Mouse (Mus musculus): Measurements from ENCODE around the gene Smarcd1. TPM values are rescaled to one million over a fixed set of nuclear protein-coding genes. Genes with fewer than 3 reads are reported as not detected.

The Smarcd1 gene
- polyA plus RNA-seq (2012; rRNA removed) (6.7 and 6.9 TPM in 2 replicates), polyA plus RNA-seq (2014; fragmentation: Nextera tagmentation; extraction: Ambion mirVana) (4.4 and 4.8 TPM in 2 replicates)

DNA sequence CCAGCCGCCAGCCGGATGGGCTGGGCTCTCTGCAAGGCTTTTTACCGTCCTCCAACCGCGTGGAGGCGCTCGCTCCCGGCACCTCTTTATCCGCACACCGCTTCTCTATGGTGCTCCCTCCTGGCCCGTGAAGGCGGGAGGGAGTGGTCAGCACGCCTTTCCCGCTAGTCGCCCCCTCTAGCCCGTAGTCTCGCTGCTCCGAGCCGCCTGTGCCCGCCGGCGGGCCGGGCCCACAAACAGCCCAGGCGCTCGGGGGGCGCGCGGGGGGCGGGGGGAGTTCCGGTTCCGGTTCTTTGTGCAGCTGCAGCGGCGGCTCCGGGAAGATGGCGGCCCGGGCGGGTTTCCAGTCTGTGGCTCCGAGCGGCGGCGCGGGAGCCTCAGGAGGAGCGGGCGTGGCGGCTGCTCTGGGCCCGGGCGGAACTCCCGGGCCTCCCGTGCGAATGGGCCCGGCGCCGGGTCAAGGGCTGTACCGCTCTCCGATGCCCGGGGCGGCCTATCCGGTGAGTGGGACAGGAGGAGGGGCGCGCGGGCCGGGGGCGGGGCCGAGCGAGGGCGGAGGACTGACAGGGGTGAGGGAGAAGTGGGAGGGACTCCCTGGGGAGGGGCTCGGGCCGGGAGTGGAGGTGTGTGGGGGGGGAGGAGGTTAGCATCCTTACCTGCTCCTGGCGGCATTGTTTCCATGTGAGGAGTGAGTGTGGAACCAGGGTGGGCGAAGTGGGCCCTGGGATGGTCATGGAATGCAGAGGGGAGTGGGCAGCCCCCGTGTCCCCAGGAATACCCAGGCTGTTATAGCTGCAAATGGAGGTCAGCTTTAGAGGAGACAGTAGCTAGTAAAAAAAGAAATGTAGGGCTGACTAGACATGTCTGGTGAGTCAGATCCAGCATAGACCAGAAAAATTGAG is at the start of gene Smarcd1:
TSS of gene Smarcd1 (plus strand) at position 131 of the 902 bp plus-strand sequence.
- Histone ChIP-seq H3K27me3 (ENCODE audit: control insufficient read depth, insufficient read depth, low read length) (no peaks in the 10 kb centered on the region), H3K9ac (replicated peaks) (peak within 1 kb of the TSS; percentile 94), H3K36me3 (replicated peaks; ENCODE audit: control insufficient read depth, insufficient read depth, low read depth) (peaks cover 3% of the 10 kb centered on the region; the same call in 1 of the 2 replicates), H3K9me3 (ENCODE audit: control insufficient read depth, low read length) (no peaks in the 10 kb centered on the region), H3K4me3 (ENCODE audit: insufficient read depth in 1 of 2, low read depth in 2 of 2, low read length in 2 of 2) (peak within 1 kb of the TSS; percentile 65 to 89), H3K27ac (peak within 1 kb of the TSS; percentile 56), H3K4me1 (replicated peaks; ENCODE audit: control insufficient read depth in 2 of 2, insufficient read depth in 2 of 2, low read length in 1 of 2) (peaks cover 3 to 4% of the 10 kb centered on the region in 2 experiments; a peak in 2 of 4 replicates), H3K4me2 (ENCODE audit: low read depth) (peak within 1 kb of the TSS; percentile 67)
- WGBS (ENCODE audit: insufficient replicate concordance) = 1% methylated on average over 62 of the region's 71 CpGs
- peak; percentile 79 to 82 (median 80) for DNase-seq (ENCODE audit: low read depth in 3 of 3, low spot score in 3 of 3)
- peak; percentile 92 for ATAC-seq (ENCODE audit: insufficient read depth)
- TF ChIP-seq CTCF (IDR thresholded peaks at IDR 0.05; ENCODE audit: low read depth) (peak; percentile 94), EP300 (IDR thresholded peaks at IDR 0.05; ENCODE audit: low read depth) (0 out of 2 replicates have a peak, but pooled peaks have one; percentile 18)

DNA sequence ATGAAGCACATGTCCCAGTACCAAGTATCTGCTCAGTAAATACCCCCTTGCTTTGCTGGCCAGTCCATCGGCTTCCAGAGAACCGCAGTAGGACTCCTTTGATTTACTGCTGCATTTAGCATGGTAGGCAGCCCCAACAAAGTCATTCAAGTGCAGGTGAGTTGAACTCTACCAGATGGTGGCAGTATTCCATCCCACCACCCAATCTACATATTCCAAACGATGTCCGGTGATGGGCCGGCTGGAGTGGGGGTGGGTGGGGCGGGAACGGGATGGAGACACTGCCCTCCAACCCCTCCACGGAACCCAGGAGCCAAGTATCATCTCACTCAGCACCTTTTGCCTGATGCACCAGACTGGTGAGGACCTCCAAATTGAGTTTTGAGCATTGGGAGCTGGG is 48.6 kb upstream of the Smarcd1 start:
- TF ChIP-seq CTCF (IDR thresholded peaks at IDR 0.05; ENCODE audit: low read depth) (peak; percentile 34; the same call in 1 of the 2 replicates), EP300 (IDR thresholded peaks at IDR 0.05; ENCODE audit: low read depth) (no peak)
- no peaks in the 10 kb centered on the region for H3K9me3 ChIP-seq (ENCODE audit: control insufficient read depth, low read length)
- peak overlapping the region; percentile 33; the same call in 1 of the 2 replicates for H3K4me2 ChIP-seq (ENCODE audit: low read depth)
- WGBS (ENCODE audit: insufficient replicate concordance) = 12% methylated on average over 8 of the region's 8 CpGs
- H3K36me3 ChIP-seq (replicated peaks; ENCODE audit: control insufficient read depth, insufficient read depth, low read depth) = peaks cover 3% of the 10 kb centered on the region; the same call in 1 of the 2 replicates
- ATAC-seq (ENCODE audit: insufficient read depth) (no peak), DNase-seq (ENCODE audit: low read depth in 3 of 3, low spot score in 3 of 3) (no peak)
- H3K27ac ChIP-seq = no peak overlapping the region
- H3K4me3 ChIP-seq (ENCODE audit: insufficient read depth in 1 of 2, low read depth in 2 of 2, low read length in 2 of 2) = no peak overlapping the region
- peaks cover 29 to 32% of the 10 kb centered on the region in 2 experiments for H3K4me1 ChIP-seq (replicated peaks; ENCODE audit: control insufficient read depth in 2 of 2, insufficient read depth in 2 of 2, low read length in 1 of 2)
- no peak overlapping the region for H3K9ac ChIP-seq (replicated peaks)
- H3K27me3 ChIP-seq (ENCODE audit: control insufficient read depth, insufficient read depth, low read length) = peaks cover 46% of the 10 kb centered on the region

DNA sequence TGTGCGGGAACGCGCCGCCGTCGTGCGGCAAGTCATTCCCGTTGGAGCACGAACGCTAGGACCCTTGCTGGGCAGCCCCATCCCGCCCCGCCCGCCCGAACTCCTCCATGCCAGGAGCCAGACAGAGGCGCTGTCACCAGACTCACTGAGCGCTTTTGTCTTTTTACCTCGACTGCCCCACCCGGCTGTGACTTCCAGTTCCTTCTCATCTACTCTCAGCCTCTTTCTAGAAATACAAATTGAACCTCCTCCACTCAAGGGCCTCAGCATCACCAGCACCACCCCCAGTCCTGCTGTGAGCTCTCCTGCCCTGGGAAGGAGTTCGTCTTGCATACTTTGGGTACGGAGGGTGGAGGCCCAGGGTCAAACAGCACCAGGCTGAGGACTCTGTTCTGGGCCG is 48.1 kb upstream of the Smarcd1 start:
- Histone ChIP-seq H3K9me3 (ENCODE audit: control insufficient read depth, low read length) (no peaks in the 10 kb centered on the region), H3K4me3 (ENCODE audit: insufficient read depth in 1 of 2, low read depth in 2 of 2, low read length in 2 of 2) (no peak overlapping the region), H3K27me3 (ENCODE audit: control insufficient read depth, insufficient read depth, low read length) (peaks cover 46% of the 10 kb centered on the region)

DNA sequence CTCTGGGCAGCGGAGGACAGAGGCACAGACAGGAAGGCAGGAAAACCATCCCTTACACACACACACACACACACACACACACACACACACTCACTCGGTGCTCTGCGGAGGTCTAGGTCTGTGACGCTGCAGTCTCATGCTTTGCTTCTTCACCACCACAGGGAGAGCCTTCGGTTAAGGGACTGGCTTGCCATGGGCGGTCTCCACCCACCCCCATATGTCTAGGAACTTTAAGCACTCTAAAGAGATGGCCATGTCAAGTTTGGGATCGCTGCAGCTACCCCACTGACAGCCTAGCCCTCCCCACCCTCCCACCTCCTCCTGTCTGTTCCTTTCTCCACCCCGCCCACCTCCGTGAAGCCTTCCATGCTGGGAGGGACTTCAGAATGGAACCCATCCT is 46.0 kb upstream of the Smarcd1 start:
- 34% methylated on average over 9 of the region's 9 CpGs for WGBS (ENCODE audit: insufficient replicate concordance)
- Histone ChIP-seq H3K36me3 (replicated peaks; ENCODE audit: control insufficient read depth, insufficient read depth, low read depth) (no peaks in the 10 kb centered on the region), H3K4me3 (ENCODE audit: insufficient read depth in 1 of 2, low read depth in 2 of 2, low read length in 2 of 2) (no peak overlapping the region), H3K27ac (no peak overlapping the region), H3K9me3 (ENCODE audit: control insufficient read depth, low read length) (no peaks in the 10 kb centered on the region), H3K9ac (replicated peaks) (no peak overlapping the region), H3K4me1 (replicated peaks; ENCODE audit: control insufficient read depth in 2 of 2, insufficient read depth in 2 of 2, low read length in 1 of 2) (peaks cover 13 to 14% of the 10 kb centered on the region in 2 experiments), H3K27me3 (ENCODE audit: control insufficient read depth, insufficient read depth, low read length) (peaks cover 46% of the 10 kb centered on the region), H3K4me2 (ENCODE audit: low read depth) (no peak overlapping the region)
- no peak for TF ChIP-seq CTCF (IDR thresholded peaks at IDR 0.05; ENCODE audit: low read depth)
- TF ChIP-seq EP300 (IDR thresholded peaks at IDR 0.05; ENCODE audit: low read depth) = no peak
- DNase-seq (ENCODE audit: low read depth in 3 of 3, low spot score in 3 of 3) (no peak), ATAC-seq (ENCODE audit: insufficient read depth) (no peak)

More for the DNA sequence above, 48.1 kb upstream of the Smarcd1 start:
- TF ChIP-seq CTCF (IDR thresholded peaks at IDR 0.05; ENCODE audit: low read depth) (no peak), EP300 (IDR thresholded peaks at IDR 0.05; ENCODE audit: low read depth) (no peak)
- Histone ChIP-seq H3K4me1 (replicated peaks; ENCODE audit: control insufficient read depth in 2 of 2, insufficient read depth in 2 of 2, low read length in 1 of 2) (peaks cover 28 to 30% of the 10 kb centered on the region in 2 experiments), H3K36me3 (replicated peaks; ENCODE audit: control insufficient read depth, insufficient read depth, low read depth) (peaks cover 3% of the 10 kb centered on the region; the same call in 1 of the 2 replicates), H3K27ac (no peak overlapping the region), H3K9ac (replicated peaks) (no peak overlapping the region), H3K4me2 (ENCODE audit: low read depth) (peak overlapping the region; percentile 33; the same call in 1 of the 2 replicates)
- 9% methylated on average over 21 of the region's 21 CpGs for WGBS (ENCODE audit: insufficient replicate concordance)
- no peak for DNase-seq (ENCODE audit: low read depth in 3 of 3, low spot score in 3 of 3)
- ATAC-seq (ENCODE audit: insufficient read depth) = no peak

DNA sequence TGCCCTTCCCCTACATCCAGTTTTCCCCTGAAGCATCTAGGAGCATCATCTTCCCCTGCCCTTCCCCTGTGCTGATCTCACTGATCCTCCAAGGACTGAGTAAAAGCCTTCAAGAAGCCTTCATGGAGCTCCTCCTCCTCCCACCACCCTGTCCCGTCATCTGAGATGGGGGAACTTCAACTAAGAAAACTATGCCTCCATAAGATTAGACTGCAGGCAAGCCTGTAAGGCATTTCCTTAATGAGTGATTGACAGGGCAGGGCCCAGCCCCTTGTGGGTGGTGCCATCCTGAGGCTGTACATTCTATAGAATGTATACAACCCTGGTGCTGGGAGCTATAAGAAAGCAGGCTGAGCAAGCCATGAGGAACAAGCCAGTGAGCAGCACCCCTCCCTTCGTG is 43.5 kb upstream of the Smarcd1 start:
- no peak overlapping the region for H3K4me2 ChIP-seq (ENCODE audit: low read depth)
- no peak for TF ChIP-seq EP300 (IDR thresholded peaks at IDR 0.05; ENCODE audit: low read depth)
- H3K27me3 ChIP-seq (ENCODE audit: control insufficient read depth, insufficient read depth, low read length) = peaks cover 52% of the 10 kb centered on the region
- no peaks in the 10 kb centered on the region for H3K9me3 ChIP-seq (ENCODE audit: control insufficient read depth, low read length)
- no peak overlapping the region for H3K9ac ChIP-seq (replicated peaks)
- no peak overlapping the region for H3K27ac ChIP-seq
- ATAC-seq (ENCODE audit: insufficient read depth) = no peak
- H3K4me3 ChIP-seq (ENCODE audit: insufficient read depth in 1 of 2, low read depth in 2 of 2, low read length in 2 of 2) = no peak overlapping the region
- H3K36me3 ChIP-seq (replicated peaks; ENCODE audit: control insufficient read depth, insufficient read depth, low read depth) = no peaks in the 10 kb centered on the region
- WGBS (ENCODE audit: insufficient replicate concordance) = 27% methylated on average over 2 of the region's 2 CpGs
- DNase-seq (ENCODE audit: low read depth in 3 of 3, low spot score in 3 of 3) = no peak
- H3K4me1 ChIP-seq (replicated peaks; ENCODE audit: control insufficient read depth in 2 of 2, insufficient read depth in 2 of 2, low read length in 1 of 2) = peaks cover 5 to 14% of the 10 kb centered on the region in 2 experiments

Data from liver, embryonic 14.5 days (tissue).